Mouse (Mus musculus) urinary bladder, postnatal 0 days (tissue): Measurements from ENCODE around the gene Vmn1r214. TPM values are rescaled to one million over a fixed set of nuclear protein-coding genes. Genes with fewer than 3 reads are reported as not detected.

Experiments used
- polyA plus RNA-seq: library from polyadenylated mRNA; unstranded; fragments of >200 nt; fragmentation: Nextera tagmentation; extraction: Ambion mirVana; gene quantifications from 2 replicates; pipeline ENCODE4 v1.2.1, GENCODE M21; 2015

Gene Vmn1r214
- polyA plus RNA-seq = not detected in 2 replicates

GRCm38 (mm10) chr13:23030118-23030517 lies at the start of gene Vmn1r214:
TSS of gene Vmn1r214 (plus strand) at chr13:23030418.

GRCm38 (mm10) chr13:23007356-23007755 lies 22.9 kb upstream of the Vmn1r214 start, which contains the start of gene Vmn1r213:
TSS of gene Vmn1r213 (plus strand) at chr13:23007656.

GRCm38 (mm10) chr13:23067725-23068124 lies 37.5 kb downstream of the Vmn1r214 start, which contains the start of gene Vmn1r215:
TSS of gene Vmn1r215 (plus strand) at chr13:23068025.

Other genes with a start within 250 kb of the Vmn1r214 start
- gene Vmn1r209, start 220.7 kb upstream of the Vmn1r214 start, polyA plus RNA-seq = not detected in 2 replicates
- not detected in 2 replicates for gene Vmn1r210, start 199.1 kb upstream of the Vmn1r214 start, polyA plus RNA-seq
- gene Vmn1r211, start 172.9 kb upstream of the Vmn1r214 start, polyA plus RNA-seq = not detected in 2 replicates
- gene Vmn1r212, start 146.2 kb upstream of the Vmn1r214 start, polyA plus RNA-seq = not detected in 2 replicates
- not detected in 2 replicates for gene Vmn1r213, start 22.8 kb upstream of the Vmn1r214 start, polyA plus RNA-seq
- not detected in 2 replicates for gene Vmn1r215, start 37.6 kb downstream of the Vmn1r214 start, polyA plus RNA-seq
- gene Vmn1r217, start 87.8 kb downstream of the Vmn1r214 start, polyA plus RNA-seq = not detected in 2 replicates
- gene Vmn1r218, start 102.7 kb downstream of the Vmn1r214 start, polyA plus RNA-seq = not detected in 2 replicates
- gene Vmn1r219, start 128.9 kb downstream of the Vmn1r214 start, polyA plus RNA-seq = 0.02 TPM in 1 of 2 replicates, not detected in the other
- gene Vmn1r220, start 157.6 kb downstream of the Vmn1r214 start, polyA plus RNA-seq = not detected in 2 replicates
- not detected in 2 replicates for gene Vmn1r221, start 183.7 kb downstream of the Vmn1r214 start, polyA plus RNA-seq
- gene Vmn1r222, start 205.5 kb downstream of the Vmn1r214 start, polyA plus RNA-seq = not detected in 2 replicates
- not detected in 2 replicates for gene Vmn1r223, start 216.7 kb downstream of the Vmn1r214 start, polyA plus RNA-seq